Mouse (Mus musculus): Measurements from ENCODE around the gene Tada3. TPM values are rescaled to one million over a fixed set of nuclear protein-coding genes. Genes with fewer than 3 reads are reported as not detected.

The Tada3 gene
- total and polyA plus RNA-seq, 3 experiments, result 25.0 to 62.2 TPM; not detected in 1

DNA sequence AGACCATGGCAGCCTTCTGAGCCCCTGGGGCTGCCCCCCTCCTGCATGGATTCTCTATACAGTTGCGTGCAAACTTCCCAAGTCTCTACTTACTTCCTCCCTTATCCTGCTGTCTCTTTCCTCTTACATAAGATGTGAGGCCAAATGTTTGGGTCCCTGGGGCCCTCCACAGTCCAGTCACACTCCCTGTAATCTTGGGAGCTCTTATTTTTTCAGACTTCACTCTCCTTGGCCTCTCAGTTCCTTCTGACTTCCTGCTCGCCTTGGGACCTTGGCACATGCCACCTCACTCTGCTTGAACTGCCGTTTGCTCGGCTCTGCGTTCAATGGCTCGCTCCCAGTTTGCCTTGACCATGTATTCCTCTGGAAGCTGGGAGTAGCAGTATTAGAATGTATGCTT, 16.3 kb upstream of the Tada3 start:
- Histone ChIP-seq H3K4me3 (ENCODE audit: control insufficient read depth in 1 of 2, insufficient read depth in 1 of 2, low read depth in 2 of 2, low read length in 2 of 2) (no peak overlapping the region), H3K27me3 (ENCODE audit: control insufficient read depth in 1 of 2, insufficient read depth in 2 of 2, low read length in 2 of 2) (no peaks in the 10 kb centered on the region), H3K9ac (ENCODE audit: control insufficient read depth, low read depth, low read length, poor library complexity, severe bottlenecking) (no peak overlapping the region), H3K79me2 (ENCODE audit: control insufficient read depth, insufficient read depth, low read length, poor library complexity) (no peaks in the 10 kb centered on the region), H3K4me1 (ENCODE audit: control insufficient read depth in 1 of 2, insufficient read depth in 2 of 2, low read length in 2 of 2) (no peaks in the 10 kb centered on the region), H3K27ac (ENCODE audit: control insufficient read depth, low read depth, low read length) (no peak overlapping the region), H3K36me3 (ENCODE audit: control insufficient read depth in 1 of 2, insufficient read depth in 2 of 2, low read length in 2 of 2) (peaks cover 0 to 7% of the 10 kb centered on the region in 2 experiments; a peak in 2 of 4 replicates), H3K9me3 (replicated peaks; ENCODE audit: insufficient read depth, low read length) (no peaks in the 10 kb centered on the region)
- TF ChIP-seq USF1 (IDR thresholded peaks at IDR 0.05; ENCODE audit: low read depth, low read length) (no peak), POLR2AphosphoS5 (IDR thresholded peaks at IDR 0.05; ENCODE audit: borderline replicate concordance, low read depth, low read length) (no peak), HCFC1 (IDR thresholded peaks at IDR 0.05; ENCODE audit: low read depth, low read length) (no peak), EP300 (IDR thresholded peaks at IDR 0.05; ENCODE audit: low read depth in 1 of 2, low read length in 2 of 2) (no peak), POLR2A (IDR thresholded peaks at IDR 0.05; ENCODE audit: control insufficient read depth in 1 of 2, insufficient read depth in 1 of 2, low read depth in 1 of 2, low read length in 2 of 2, poor library complexity in 1 of 2) (no peak)
- DNase-seq (ENCODE audit: low read depth, low spot score), result no peak

DNA sequence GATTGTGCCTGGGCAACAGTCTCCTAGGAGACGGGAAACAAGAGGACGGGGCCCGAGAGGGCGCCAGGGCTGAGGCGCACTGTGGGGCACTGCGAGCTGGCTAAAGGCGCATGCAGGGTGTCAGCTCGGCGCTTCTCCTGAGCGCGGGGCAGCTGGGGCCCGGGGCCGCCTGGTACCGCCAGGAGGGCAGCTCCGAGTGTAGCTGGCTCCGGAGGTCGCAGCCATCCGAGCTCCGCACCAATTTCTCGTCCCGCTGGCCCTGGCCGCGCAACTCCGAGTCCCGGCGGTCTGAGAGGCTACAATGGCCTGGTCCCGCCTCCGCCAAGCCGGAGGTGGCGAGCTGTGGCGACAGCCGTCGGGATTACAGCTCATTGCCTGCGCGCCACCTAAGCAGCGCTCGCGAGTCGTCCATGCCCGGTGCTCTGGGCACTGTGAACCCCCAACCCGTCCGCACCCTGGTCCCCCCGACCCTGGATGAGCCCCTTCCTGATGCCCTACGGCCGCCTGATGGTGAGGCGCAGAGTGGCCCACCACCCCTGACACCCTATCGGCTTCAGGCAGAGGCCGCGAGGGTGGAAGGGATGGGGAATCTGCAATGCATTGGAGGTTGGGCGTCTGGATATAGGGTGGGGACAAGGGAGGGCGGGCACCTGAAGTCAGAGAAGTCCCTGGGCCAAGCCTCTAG, 14.8 kb upstream of the Tada3 start:
- H3K27me3 ChIP-seq (ENCODE audit: control insufficient read depth in 1 of 2, insufficient read depth in 2 of 2, low read length in 2 of 2), result no peaks in the 10 kb centered on the region
- H3K4me3 ChIP-seq (ENCODE audit: control insufficient read depth in 1 of 2, insufficient read depth in 1 of 2, low read depth in 2 of 2, low read length in 2 of 2), result no peak overlapping the region
- H3K36me3 ChIP-seq (ENCODE audit: control insufficient read depth in 1 of 2, insufficient read depth in 2 of 2, low read length in 2 of 2), result peaks cover 0 to 12% of the 10 kb centered on the region in 2 experiments; a peak in 2 of 4 replicates
- H3K4me1 ChIP-seq (ENCODE audit: control insufficient read depth in 1 of 2, insufficient read depth in 2 of 2, low read length in 2 of 2), result no peaks in the 10 kb centered on the region
- no peak for DNase-seq (ENCODE audit: low read depth, low spot score)
- no peaks in the 10 kb centered on the region for H3K79me2 ChIP-seq (ENCODE audit: control insufficient read depth, insufficient read depth, low read length, poor library complexity)
- H3K9ac ChIP-seq (ENCODE audit: control insufficient read depth, low read depth, low read length, poor library complexity, severe bottlenecking), result no peak overlapping the region
- no peak overlapping the region for H3K27ac ChIP-seq (ENCODE audit: control insufficient read depth, low read depth, low read length)
- H3K9me3 ChIP-seq (replicated peaks; ENCODE audit: insufficient read depth, low read length), result no peaks in the 10 kb centered on the region
- TF ChIP-seq MAZ (IDR thresholded peaks at IDR 0.05; ENCODE audit: low read depth, low read length), result no peak
- TF ChIP-seq TAL1 (IDR thresholded peaks at IDR 0.05; ENCODE audit: low read length), result no peak
- no peak for TF ChIP-seq MEF2A (IDR thresholded peaks at IDR 0.05; ENCODE audit: extremely low read depth, insufficient replicate concordance, low read depth, low read length, poor library complexity, severe bottlenecking)
- TF ChIP-seq RAD21 (IDR thresholded peaks at IDR 0.05; ENCODE audit: low read depth, low read length), result no peak
- TF ChIP-seq SMC3 (IDR thresholded peaks at IDR 0.05; ENCODE audit: low read depth, low read length), result no peak
- TF ChIP-seq E2F4 (IDR thresholded peaks at IDR 0.05; ENCODE audit: borderline replicate concordance, low read depth, low read length), result no peak
- no peak for TF ChIP-seq UBTF (IDR thresholded peaks at IDR 0.05; ENCODE audit: borderline replicate concordance, insufficient read depth, low read depth, low read length)
- TF ChIP-seq RCOR1 (IDR thresholded peaks at IDR 0.05; ENCODE audit: low read depth, low read length), result no peak
- no peak for TF ChIP-seq POLR2AphosphoS2 (IDR thresholded peaks at IDR 0.05; ENCODE audit: low read length)
- TF ChIP-seq TCF12 (IDR thresholded peaks at IDR 0.05; ENCODE audit: low read depth, low read length), result no peak
- no peak for TF ChIP-seq GATA1 (IDR thresholded peaks at IDR 0.05; ENCODE audit: low read depth, low read length)
- no peak for TF ChIP-seq HCFC1 (IDR thresholded peaks at IDR 0.05; ENCODE audit: low read depth, low read length)
- no peak for TF ChIP-seq JUND (IDR thresholded peaks at IDR 0.05; ENCODE audit: low read depth, low read length)
- TF ChIP-seq SIN3A (IDR thresholded peaks at IDR 0.05; ENCODE audit: low read length), result no peak
- no peak for TF ChIP-seq GABPA (IDR thresholded peaks at IDR 0.05; ENCODE audit: low read depth, low read length)
- TF ChIP-seq TBP (IDR thresholded peaks at IDR 0.05; ENCODE audit: low read depth, low read length), result no peak
- TF ChIP-seq KAT2A (conservative IDR thresholded peaks at IDR 0.05; ENCODE audit: low read depth, low read length), result no peak
- TF ChIP-seq ELF1 (IDR thresholded peaks at IDR 0.05; ENCODE audit: low read depth, low read length), result no peak
- TF ChIP-seq MAX (IDR thresholded peaks at IDR 0.05; ENCODE audit: low read length), result no peak
